Mouse (Mus musculus): ENCODE data around the gene Pheta2. TPM values are rescaled to one million over a fixed set of nuclear protein-coding genes. Genes with fewer than 3 reads are reported as not detected.

Pheta2 gene
- 18.9 and 19.5 TPM in 2 replicates for polyA plus RNA-seq (2015; fragmentation: Nextera tagmentation; extraction: Ambion mirVana)

DNA sequence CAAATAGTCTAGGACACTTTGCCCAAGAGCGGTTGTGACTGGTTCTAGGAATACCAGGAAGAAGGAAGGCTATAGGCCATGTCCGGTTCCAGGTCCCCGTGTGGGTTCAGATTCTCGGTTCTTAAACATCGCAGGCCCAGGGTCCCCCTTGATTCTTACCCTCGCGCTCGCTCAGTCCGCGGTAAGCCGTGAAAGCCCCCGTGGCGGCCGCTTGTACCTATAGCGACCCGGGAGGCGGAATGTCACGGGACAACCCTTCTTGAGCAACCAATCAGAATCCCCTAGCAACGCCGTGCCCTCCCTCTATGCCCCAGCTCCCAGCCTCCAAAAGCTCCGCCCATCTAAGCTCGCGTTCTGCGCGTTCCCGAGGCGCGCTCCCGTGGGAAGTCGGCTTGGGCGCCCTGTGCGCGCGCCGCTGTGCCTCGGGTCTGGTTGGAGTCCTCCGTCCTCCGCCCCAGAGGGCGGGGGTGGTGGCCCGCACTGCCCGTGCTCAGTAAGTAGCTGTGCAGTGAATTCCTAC lies at the start of gene Pheta2, which contains the start of the genes Naga and Smdt1:
Pheta2 (plus strand) TSS at position 350 of the 520 bp plus-strand sequence.
Naga (minus strand) TSS at position 333 of the 520 bp plus-strand sequence.
Smdt1 (plus strand) TSS at position 367 of the 520 bp plus-strand sequence.
- peak within 1 kb of the TSS; percentile 61 for H3K4me3 ChIP-seq
- H3K4me2 ChIP-seq, result peak within 1 kb of the TSS; percentile 74
- WGBS, result under 1% methylated on average over 41 of the region's 41 CpGs
- ATAC-seq (ENCODE audit: insufficient number of reproducible peaks, insufficient read depth, low FRiP score, low TSS enrichment, low read depth), result peak; percentile 85
- H3K36me3 ChIP-seq, result peaks cover 37% of the 10 kb centered on the region
- peak within 1 kb of the TSS; percentile 78 for H3K27ac ChIP-seq
- peaks cover 44% of the 10 kb centered on the region for H3K4me1 ChIP-seq
- no peaks in the 10 kb centered on the region for H3K27me3 ChIP-seq
- peak within 1 kb of the TSS; percentile 78 for H3K9ac ChIP-seq
- H3K9me3 ChIP-seq, result no peaks in the 10 kb centered on the region

- no peaks in the 10 kb centered on the region for H3K9me3 ChIP-seq
- no peak overlapping the region for H3K4me3 ChIP-seq
- no peak overlapping the region for H3K27ac ChIP-seq
- H3K27me3 ChIP-seq, result no peaks in the 10 kb centered on the region
- H3K4me2 ChIP-seq, result no peak overlapping the region
- peaks cover 54% of the 10 kb centered on the region for H3K36me3 ChIP-seq
- peaks cover 14% of the 10 kb centered on the region for H3K4me1 ChIP-seq
- no peak for ATAC-seq (ENCODE audit: insufficient number of reproducible peaks, insufficient read depth, low FRiP score, low TSS enrichment, low read depth)
- 86% methylated on average over 7 of the region's 7 CpGs for WGBS
- H3K9ac ChIP-seq, result no peak overlapping the region
These were observed 48.5 kb upstream of the Pheta2 start for GRCm38 (mm10) chr15:82290252-82290651.

GRCm38 (mm10) chr15:82292851-82293250 lies 45.9 kb upstream of the Pheta2 start:
- peaks cover 14% of the 10 kb centered on the region for H3K4me1 ChIP-seq
- ATAC-seq (ENCODE audit: insufficient number of reproducible peaks, insufficient read depth, low FRiP score, low TSS enrichment, low read depth), result no peak
- 41% methylated on average over 5 of the region's 5 CpGs for WGBS
- no peaks in the 10 kb centered on the region for H3K27me3 ChIP-seq
- H3K4me2 ChIP-seq, result peak overlapping the region; percentile 40
- peaks cover 38% of the 10 kb centered on the region for H3K36me3 ChIP-seq
- no peak overlapping the region for H3K4me3 ChIP-seq
- H3K9ac ChIP-seq, result no peak overlapping the region
- H3K27ac ChIP-seq, result no peak overlapping the region
- H3K9me3 ChIP-seq, result no peaks in the 10 kb centered on the region

DNA sequence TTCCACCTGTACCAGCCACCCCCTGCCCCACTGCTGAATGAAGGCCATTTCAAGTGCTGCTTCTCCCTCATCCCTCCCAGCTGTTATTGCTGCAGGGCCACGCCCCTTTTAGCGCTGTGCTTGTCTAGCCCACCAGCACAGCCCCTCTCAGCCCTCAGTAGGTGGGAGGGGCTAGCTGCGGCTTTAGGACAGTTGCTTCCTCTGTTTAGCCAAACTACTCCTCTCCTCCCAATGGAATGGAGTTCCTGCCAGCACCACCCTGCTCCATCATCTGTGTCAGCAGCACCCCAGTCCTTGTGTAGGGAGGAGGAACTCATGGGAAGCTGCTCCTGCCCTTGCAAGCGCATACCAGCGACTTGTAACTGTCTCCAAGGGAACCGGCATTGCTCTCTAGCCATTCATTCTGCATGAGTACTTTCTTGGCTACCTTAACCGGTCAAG lies 45.5 kb upstream of the Pheta2 start:
- H3K27ac ChIP-seq, result no peak overlapping the region
- no peaks in the 10 kb centered on the region for H3K9me3 ChIP-seq
- 0 out of 2 replicates have a peak, but pooled peaks have one; percentile 32 for ATAC-seq (ENCODE audit: insufficient number of reproducible peaks, insufficient read depth, low FRiP score, low TSS enrichment, low read depth)
- 14% methylated on average over 7 of the region's 7 CpGs for WGBS
- peak overlapping the region; percentile 40 for H3K4me2 ChIP-seq
- H3K9ac ChIP-seq, result no peak overlapping the region
- H3K36me3 ChIP-seq, result peaks cover 35% of the 10 kb centered on the region
- H3K4me3 ChIP-seq, result no peak overlapping the region
- peaks cover 14% of the 10 kb centered on the region for H3K4me1 ChIP-seq
- no peaks in the 10 kb centered on the region for H3K27me3 ChIP-seq

DNA sequence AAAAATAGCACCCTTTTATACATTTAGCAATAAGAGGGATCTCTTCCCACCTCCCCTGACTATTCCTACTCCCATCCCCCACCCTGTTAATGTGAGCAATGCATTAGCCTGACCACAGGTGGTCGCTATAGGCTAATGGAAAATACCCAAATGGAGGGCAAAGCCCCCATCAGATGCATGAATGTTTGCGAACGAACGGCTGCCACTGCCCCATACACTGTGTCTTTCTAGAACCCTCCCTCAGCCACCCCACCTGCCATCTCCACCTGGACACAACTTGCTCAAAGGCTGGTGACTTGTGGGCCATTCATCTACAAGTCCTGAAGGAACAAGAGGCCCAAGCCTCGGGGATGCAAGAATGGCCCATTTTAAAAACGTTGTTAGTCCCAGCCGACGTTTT lies 44.7 kb upstream of the Pheta2 start:
- Histone ChIP-seq H3K36me3 (peaks cover 30% of the 10 kb centered on the region), H3K4me3 (no peak overlapping the region), H3K27me3 (no peaks in the 10 kb centered on the region; the same call in 1 of the 2 replicates), H3K4me2 (no peak overlapping the region), H3K27ac (no peak overlapping the region), H3K9ac (no peak overlapping the region), H3K4me1 (peaks cover 14% of the 10 kb centered on the region), H3K9me3 (no peaks in the 10 kb centered on the region)
- WGBS, result 54% methylated on average over 8 of the region's 8 CpGs
- no peak for ATAC-seq (ENCODE audit: insufficient number of reproducible peaks, insufficient read depth, low FRiP score, low TSS enrichment, low read depth)

GRCm38 (mm10) chr15:82298764-82299561 lies 39.8 kb upstream of the Pheta2 start, which contains the start of gene Wbp2nl:
Gene Wbp2nl (plus strand): TSS chr15:82298954.
- Histone ChIP-seq H3K4me2 (peak within 1 kb of the TSS; percentile 18; the same call in 1 of the 2 replicates), H3K4me1 (0 out of 2 replicates have a peak, but pooled peaks cover 2% of the 10 kb centered on the region), H3K36me3 (no peaks in the 10 kb centered on the region), H3K4me3 (no peak within 1 kb of the TSS), H3K9me3 (no peaks in the 10 kb centered on the region), H3K27ac (no peak within 1 kb of the TSS), H3K9ac (no peak within 1 kb of the TSS), H3K27me3 (no peaks in the 10 kb centered on the region; the same call in 1 of the 2 replicates)
- ATAC-seq (ENCODE audit: insufficient number of reproducible peaks, insufficient read depth, low FRiP score, low TSS enrichment, low read depth), result no peak
- 60% methylated on average over 39 of the region's 39 CpGs for WGBS

GRCm38 (mm10) chr15:82307107-82307506 lies 31.6 kb upstream of the Pheta2 start:
- no peaks in the 10 kb centered on the region for H3K27me3 ChIP-seq
- H3K27ac ChIP-seq, result no peak overlapping the region
- no peak overlapping the region for H3K4me3 ChIP-seq
- H3K4me1 ChIP-seq, result no peaks in the 10 kb centered on the region
- H3K9ac ChIP-seq, result no peak overlapping the region
- WGBS, result 73% methylated on average over 3 of the region's 3 CpGs
- no peak for ATAC-seq (ENCODE audit: insufficient number of reproducible peaks, insufficient read depth, low FRiP score, low TSS enrichment, low read depth)
- H3K36me3 ChIP-seq, result no peaks in the 10 kb centered on the region
- no peak overlapping the region for H3K4me2 ChIP-seq
- no peaks in the 10 kb centered on the region for H3K9me3 ChIP-seq

DNA sequence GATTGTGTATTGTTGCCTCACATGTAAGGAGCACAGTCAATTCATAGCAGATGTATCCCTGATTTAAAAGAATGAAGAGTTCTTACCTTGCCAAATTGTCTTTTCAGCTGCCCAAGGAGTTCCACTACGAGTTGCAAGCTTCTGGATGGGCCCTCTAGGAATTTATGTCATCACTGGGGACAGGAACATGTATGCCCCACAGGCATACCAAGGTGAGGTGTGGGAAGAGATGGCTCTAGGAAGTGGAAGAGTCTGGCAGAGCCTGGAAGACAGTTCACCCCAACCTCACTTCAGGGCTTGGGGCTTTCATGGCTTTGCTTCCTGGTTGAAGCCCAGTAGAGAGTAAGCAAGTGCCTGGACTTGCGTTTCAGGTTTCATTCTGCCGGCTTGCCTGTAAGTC lies 30.3 kb upstream of the Pheta2 start:
- H3K27ac ChIP-seq, result no peak overlapping the region
- H3K4me2 ChIP-seq, result no peak overlapping the region
- no peaks in the 10 kb centered on the region for H3K9me3 ChIP-seq
- no peaks in the 10 kb centered on the region for H3K36me3 ChIP-seq
- no peak for ATAC-seq (ENCODE audit: insufficient number of reproducible peaks, insufficient read depth, low FRiP score, low TSS enrichment, low read depth)
- no peaks in the 10 kb centered on the region for H3K27me3 ChIP-seq
- H3K9ac ChIP-seq, result no peak overlapping the region
- 59% methylated on average over 3 of the region's 3 CpGs for whole genome bisulfite sequencing
- H3K4me3 ChIP-seq, result no peak overlapping the region
- H3K4me1 ChIP-seq, result no peaks in the 10 kb centered on the region

- Histone ChIP-seq H3K9me3 (no peaks in the 10 kb centered on the region), H3K27me3 (no peaks in the 10 kb centered on the region), H3K4me2 (no peak overlapping the region), H3K9ac (no peak overlapping the region), H3K4me1 (no peaks in the 10 kb centered on the region), H3K4me3 (no peak overlapping the region), H3K27ac (no peak overlapping the region), H3K36me3 (no peaks in the 10 kb centered on the region)
- ATAC-seq (ENCODE audit: insufficient number of reproducible peaks, insufficient read depth, low FRiP score, low TSS enrichment, low read depth), result no peak
- 82% methylated on average over 6 of the region's 6 CpGs for WGBS
These were observed 20.9 kb upstream of the Pheta2 start for GRCm38 (mm10) chr15:82317839-82318238.

- ATAC-seq (ENCODE audit: insufficient number of reproducible peaks, insufficient read depth, low FRiP score, low TSS enrichment, low read depth), result no peak
These were observed 19.1 kb upstream of the Pheta2 start for GRCm38 (mm10) chr15:82319613-82320012.

GRCm38 (mm10) chr15:82322195-82322594 lies 16.5 kb upstream of the Pheta2 start:
- no peak for ATAC-seq (ENCODE audit: insufficient number of reproducible peaks, insufficient read depth, low FRiP score, low TSS enrichment, low read depth)
- H3K9me3 ChIP-seq, result no peaks in the 10 kb centered on the region
- H3K9ac ChIP-seq, result no peak overlapping the region
- H3K4me2 ChIP-seq, result no peak overlapping the region
- no peaks in the 10 kb centered on the region for H3K36me3 ChIP-seq
- no peaks in the 10 kb centered on the region for H3K27me3 ChIP-seq
- 66% methylated on average over 8 of the region's 8 CpGs for WGBS
- H3K27ac ChIP-seq, result no peak overlapping the region
- no peak overlapping the region for H3K4me3 ChIP-seq
- H3K4me1 ChIP-seq, result peaks cover 14% of the 10 kb centered on the region

More at GRCm38 (mm10) chr15:82319613-82320012, 19.1 kb upstream of the Pheta2 start:
- no peaks in the 10 kb centered on the region for H3K27me3 ChIP-seq
- no peaks in the 10 kb centered on the region for H3K36me3 ChIP-seq
- H3K9ac ChIP-seq, result no peak overlapping the region
- peaks cover 12% of the 10 kb centered on the region for H3K4me1 ChIP-seq
- no peaks in the 10 kb centered on the region for H3K9me3 ChIP-seq
- H3K4me3 ChIP-seq, result no peak overlapping the region
- no peak overlapping the region for H3K27ac ChIP-seq
- 59% methylated on average over 1 of the region's 1 CpGs for WGBS
- H3K4me2 ChIP-seq, result no peak overlapping the region
